Mouse (Mus musculus) thymus, adult 2 months (tissue): ENCODE measurements around the gene Stt3a. TPM values are rescaled to one million over a fixed set of nuclear protein-coding genes. Genes with fewer than 3 reads are reported as not detected.
A peak's percentile ranks its signal among the peaks of the same experiment; 100 is the strongest.

ENCODE experiments used
- DNase-seq: peaks from one replicate; pipeline ENCODE4 v3.0.0; 2021
- H3K27ac ChIP-seq: fragments of 200-500 bp; 2 replicates; pipeline ENCODE4 v1.5.1; 2012; ENCODE audit warnings: low read length, control low read depth; ENCODE audit not compliant: control insufficient read depth, insufficient read depth
- H3K27me3 ChIP-seq: fragments of 200-500 bp; 2 replicates; pipeline ENCODE4 v1.6.1; 2012; ENCODE audit warnings: mild to moderate bottlenecking, low read length, moderate library complexity, mixed read lengths; ENCODE audit not compliant: control insufficient read depth, insufficient read depth
- H3K36me3 ChIP-seq: fragments of 200-500 bp; 2 replicates; pipeline ENCODE4 v1.6.1; 2012; ENCODE audit warnings: mild to moderate bottlenecking, low read length, moderate library complexity; ENCODE audit not compliant: control insufficient read depth, insufficient read depth
- H3K4me1 ChIP-seq: fragments of 200-500 bp; replicated peaks from 2 replicates; pipeline ENCODE4 v1.6.1; 2012; ENCODE audit warnings: low read length; ENCODE audit not compliant: control insufficient read depth, insufficient read depth
- H3K4me3 ChIP-seq: fragments of 200-500 bp; 2 replicates; pipeline ENCODE4 v1.5.1; 2012; ENCODE audit warnings: mild to moderate bottlenecking, low read length, control low read depth, moderate library complexity; ENCODE audit not compliant: control insufficient read depth, insufficient read depth
- CTCF ChIP-seq: fragments of 200-500 bp; IDR thresholded peaks from 2 replicates; pipeline ENCODE4 v1.5.1; 2012; ENCODE audit warnings: mild to moderate bottlenecking, control low read depth, low read length, moderate library complexity, borderline replicate concordance; ENCODE audit not compliant: control insufficient read depth, poor library complexity, insufficient read depth; ENCODE audit errors: extremely low read depth
- POLR2A ChIP-seq: fragments of 200-500 bp; IDR thresholded peaks from 2 replicates; pipeline ENCODE4 v1.6.1; 2012; ENCODE audit warnings: mild to moderate bottlenecking, low read length, control low read depth, moderate library complexity; ENCODE audit not compliant: control insufficient read depth, poor library complexity, insufficient read depth; ENCODE audit errors: extremely low read depth
- WGBS: fragments of 180-500 bp; shearing (Covaris S2); methylation state at CpG from one replicate; pipeline ENCODE4 v1.1.7; 2018; 5-methylcytosine and 5-hydroxymethylcytosine counted together
- polyA plus RNA-seq: library from polyadenylated mRNA; depleted of rRNA; stranded (reverse); fragments of >200 nt; gene quantifications from 2 replicates; pipeline ENCODE4 v1.2.3, GENCODE M21; 2012; rRNA removed

Gene Stt3a
- polyA plus RNA-seq, 1 experiment: 189 TPM

DNA sequence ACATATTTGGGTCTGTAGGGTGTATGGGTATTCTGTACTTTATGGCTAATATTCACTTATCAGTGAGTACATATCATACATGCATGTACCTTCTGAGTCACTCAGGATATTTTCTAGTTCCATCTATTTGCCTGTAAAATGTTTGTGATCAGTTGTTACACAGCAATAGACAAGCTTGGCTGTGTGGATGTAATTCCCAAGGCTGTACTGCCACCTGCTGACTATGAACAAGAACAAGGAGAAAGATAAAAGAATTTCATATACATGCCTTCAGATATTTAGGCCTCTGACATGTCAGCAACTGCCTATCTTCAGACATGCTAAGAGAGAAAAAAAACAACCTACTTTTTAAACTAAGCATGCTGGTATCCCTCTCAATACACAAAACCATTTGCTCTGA lies 80.2 kb downstream of the Stt3a start:
- Histone ChIP-seq H3K36me3 (no peaks in the 10 kb centered on the region), H3K27me3 (no peaks in the 10 kb centered on the region), H3K27ac (no peak overlapping the region), H3K4me3 (no peak overlapping the region), H3K4me1 (no peaks in the 10 kb centered on the region)
- TF ChIP-seq POLR2A (no peak), CTCF (no peak)
- peak; percentile 1 for DNase-seq

- Histone ChIP-seq H3K4me3 (no peak overlapping the region), H3K27ac (no peak overlapping the region), H3K4me1 (no peaks in the 10 kb centered on the region), H3K36me3 (no peaks in the 10 kb centered on the region), H3K27me3 (no peaks in the 10 kb centered on the region)
- TF ChIP-seq POLR2A (no peak), CTCF (no peak)
- DNase-seq: no peak
- WGBS: 81% methylated on average over 2 of the region's 2 CpGs
Measured at GRCm38 (mm10) chr9:36681424-36681823, 86.1 kb downstream of the Stt3a start.

Other genes starting within 250 kb of the Stt3a start
- not detected in 2 replicates for gene Gm5615, start 225.7 kb downstream of the Stt3a start, polyA plus RNA-seq
- gene Gm17689, start 185.0 kb downstream of the Stt3a start, polyA plus RNA-seq: not detected in 2 replicates
- 0.18 and 0.61 TPM in 2 replicates for gene A630095E13Rik, start 124.3 kb downstream of the Stt3a start, polyA plus RNA-seq
- 0.18 and 0.23 TPM in 2 replicates for gene Acrv1, start 74.5 kb downstream of the Stt3a start, polyA plus RNA-seq
- 4.0 TPM in 2 replicates for gene Chek1, start 40.6 kb downstream of the Stt3a start, polyA plus RNA-seq
- 30.2 and 55.9 TPM in 2 replicates for gene Ei24, start 29.7 kb upstream of the Stt3a start, polyA plus RNA-seq
- gene Fez1, start 54.2 kb upstream of the Stt3a start, polyA plus RNA-seq: 0.30 and 0.55 TPM in 2 replicates